Mouse (Mus musculus): ENCODE data around the gene Cdca7l. TPM values are rescaled to one million over a fixed set of nuclear protein-coding genes. Genes with fewer than 3 reads are reported as not detected.

Gene Cdca7l
- polyA plus RNA-seq, 1 experiment from 2014 or later: 6.7 TPM

DNA sequence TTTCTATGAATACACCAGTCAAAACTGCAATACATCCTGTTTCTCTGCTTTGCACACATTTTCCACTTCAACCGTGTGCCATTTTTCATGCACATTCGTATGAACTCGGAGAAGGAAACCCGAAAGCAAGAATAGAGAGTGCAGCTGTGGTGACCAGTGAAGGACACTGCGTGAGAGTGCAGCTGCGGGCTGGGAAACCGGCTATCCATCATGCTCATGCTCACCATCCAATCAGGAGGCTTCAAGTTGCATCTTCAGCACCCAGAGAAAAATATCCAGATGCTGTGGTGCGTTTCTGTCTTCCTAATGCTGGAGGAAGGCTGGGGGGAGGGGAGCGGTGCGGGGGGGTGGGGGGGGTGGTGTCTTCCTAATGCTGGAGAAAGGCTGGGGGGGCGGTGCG, 3.5 kb downstream of the Cdca7l start:
- DNase-seq (ENCODE audit: low spot score): no peak
- no peak overlapping the region for H3K4me2 ChIP-seq (replicated peaks; ENCODE audit: low read depth, low read length)
- no peak overlapping the region for H3K4me3 ChIP-seq (ENCODE audit: low read depth, low read length)
- no peaks in the 10 kb centered on the region for H3K4me1 ChIP-seq (ENCODE audit: insufficient read depth, low read depth, low read length)
- no peaks in the 10 kb centered on the region for H3K36me3 ChIP-seq (ENCODE audit: insufficient read depth, low read length)
- no peak for TF ChIP-seq CTCF (IDR thresholded peaks at IDR 0.05)
- TF ChIP-seq EP300 (IDR thresholded peaks at IDR 0.05): no peak
- H3K27me3 ChIP-seq (replicated peaks; ENCODE audit: insufficient read depth, low read length): no peaks in the 10 kb centered on the region
- H3K27ac ChIP-seq (ENCODE audit: low read length): no peak overlapping the region
- H3K9ac ChIP-seq (replicated peaks; ENCODE audit: low read depth): no peak overlapping the region
- H3K9me3 ChIP-seq (ENCODE audit: low read length): no peaks in the 10 kb centered on the region
- no peak for ATAC-seq
- WGBS: 25% methylated on average over 10 of the region's 12 CpGs

DNA sequence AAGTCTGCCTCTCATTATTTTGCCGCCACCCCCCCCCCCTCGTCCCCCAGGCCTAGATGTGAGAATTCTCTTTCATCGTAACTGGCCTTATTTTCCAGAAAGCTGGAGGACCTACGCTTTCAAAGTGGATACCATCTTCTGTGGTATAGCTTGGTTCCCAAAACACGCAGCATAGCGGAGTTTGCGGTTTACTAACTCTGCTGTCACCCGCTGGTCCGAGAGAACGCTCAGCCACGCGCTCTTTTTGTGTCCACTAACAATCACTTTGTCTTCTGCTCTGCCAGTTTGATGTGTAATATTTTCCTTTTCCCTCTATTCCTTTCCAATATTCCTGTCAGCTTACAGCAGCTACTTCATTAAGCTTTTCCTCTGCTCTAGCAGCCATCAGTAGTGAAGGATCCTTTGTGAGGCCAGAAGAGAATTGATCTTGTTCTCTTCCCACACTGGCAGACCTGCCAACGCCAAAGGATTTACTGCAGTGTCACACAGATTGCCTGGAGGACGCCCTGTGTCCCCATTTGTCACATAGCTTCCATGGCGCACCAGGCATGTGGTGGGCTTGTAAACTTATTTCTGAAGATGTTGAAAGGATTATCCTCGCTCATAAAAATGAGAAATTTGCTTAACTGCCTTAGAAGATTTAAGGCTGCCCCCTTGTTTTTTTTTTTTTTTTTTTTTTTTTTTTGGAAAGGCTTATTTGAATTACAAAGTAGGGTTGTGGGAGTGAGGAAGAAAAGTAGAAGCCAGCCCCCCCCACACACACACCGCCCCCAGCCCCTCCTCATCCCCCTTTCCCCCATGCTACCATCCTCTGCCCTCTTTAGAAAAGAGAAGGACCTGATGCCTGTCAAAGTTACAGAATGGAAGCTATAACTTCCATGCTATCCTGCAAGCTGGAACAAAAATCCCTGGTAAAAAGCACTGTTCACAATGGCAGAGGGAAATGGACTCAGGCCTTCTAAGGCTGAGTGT, 4.6 kb downstream of the Cdca7l start:
- ATAC-seq (no peak), DNase-seq (ENCODE audit: low spot score) (no peak)
- H3K4me1 ChIP-seq (ENCODE audit: insufficient read depth, low read depth, low read length): no peaks in the 10 kb centered on the region
- H3K27me3 ChIP-seq (replicated peaks; ENCODE audit: insufficient read depth, low read length): no peaks in the 10 kb centered on the region
- H3K36me3 ChIP-seq (ENCODE audit: insufficient read depth, low read length): no peaks in the 10 kb centered on the region
- no peak overlapping the region for H3K4me3 ChIP-seq (ENCODE audit: low read depth, low read length)
- no peak overlapping the region for H3K4me2 ChIP-seq (replicated peaks; ENCODE audit: low read depth, low read length)
- no peaks in the 10 kb centered on the region for H3K9me3 ChIP-seq (ENCODE audit: low read length)
- TF ChIP-seq CTCF (IDR thresholded peaks at IDR 0.05): no peak
- TF ChIP-seq EP300 (IDR thresholded peaks at IDR 0.05): no peak
- H3K9ac ChIP-seq (replicated peaks; ENCODE audit: low read depth): no peak overlapping the region
- 42% methylated on average over 17 of the region's 17 CpGs for WGBS
- H3K27ac ChIP-seq (ENCODE audit: low read length): no peak overlapping the region

- Histone ChIP-seq H3K4me1 (ENCODE audit: insufficient read depth, low read depth, low read length) (no peaks in the 10 kb centered on the region), H3K4me2 (replicated peaks; ENCODE audit: low read depth, low read length) (no peak overlapping the region), H3K4me3 (ENCODE audit: low read depth, low read length) (no peak overlapping the region), H3K27me3 (replicated peaks; ENCODE audit: insufficient read depth, low read length) (no peaks in the 10 kb centered on the region), H3K27ac (ENCODE audit: low read length) (no peak overlapping the region), H3K9me3 (ENCODE audit: low read length) (no peaks in the 10 kb centered on the region), H3K9ac (replicated peaks; ENCODE audit: low read depth) (no peak overlapping the region), H3K36me3 (ENCODE audit: insufficient read depth, low read length) (no peaks in the 10 kb centered on the region)
- DNase-seq (ENCODE audit: low spot score): no peak
- ATAC-seq: no peak; the same call in 1 of the 2 replicates
- 40% methylated on average over 10 of the region's 10 CpGs for WGBS
- TF ChIP-seq CTCF (IDR thresholded peaks at IDR 0.05) (no peak), EP300 (IDR thresholded peaks at IDR 0.05) (no peak)
These were observed 5.4 kb downstream of the Cdca7l start for GRCm38 (mm10) chr12:117809327-117810017.

GRCm38 (mm10) chr12:117810074-117810473, 6.0 kb downstream of the Cdca7l start:
- Histone ChIP-seq H3K4me1 (ENCODE audit: insufficient read depth, low read depth, low read length) (no peaks in the 10 kb centered on the region), H3K27ac (ENCODE audit: low read length) (no peak overlapping the region), H3K36me3 (ENCODE audit: insufficient read depth, low read length) (no peaks in the 10 kb centered on the region), H3K9me3 (ENCODE audit: low read length) (no peaks in the 10 kb centered on the region), H3K4me3 (ENCODE audit: low read depth, low read length) (no peak overlapping the region), H3K9ac (replicated peaks; ENCODE audit: low read depth) (no peak overlapping the region), H3K4me2 (replicated peaks; ENCODE audit: low read depth, low read length) (no peak overlapping the region), H3K27me3 (replicated peaks; ENCODE audit: insufficient read depth, low read length) (no peaks in the 10 kb centered on the region)
- peak; percentile 47 for ATAC-seq
- 20% methylated on average over 11 of the region's 11 CpGs for WGBS
- peak; percentile 36 for DNase-seq (ENCODE audit: low spot score)
- no peak for TF ChIP-seq CTCF (IDR thresholded peaks at IDR 0.05)
- TF ChIP-seq EP300 (IDR thresholded peaks at IDR 0.05): no peak

GRCm38 (mm10) chr12:117820138-117820858, 16.2 kb downstream of the Cdca7l start:
- DNase-seq (ENCODE audit: low spot score) (peak; percentile 86), ATAC-seq (peak; percentile 72)
- Histone ChIP-seq H3K4me3 (ENCODE audit: low read depth, low read length) (no peak overlapping the region), H3K36me3 (ENCODE audit: insufficient read depth, low read length) (no peaks in the 10 kb centered on the region), H3K4me1 (ENCODE audit: insufficient read depth, low read depth, low read length) (no peaks in the 10 kb centered on the region), H3K27me3 (replicated peaks; ENCODE audit: insufficient read depth, low read length) (no peaks in the 10 kb centered on the region), H3K9me3 (ENCODE audit: low read length) (no peaks in the 10 kb centered on the region), H3K27ac (ENCODE audit: low read length) (no peak overlapping the region), H3K9ac (replicated peaks; ENCODE audit: low read depth) (no peak overlapping the region), H3K4me2 (replicated peaks; ENCODE audit: low read depth, low read length) (no peak overlapping the region)
- WGBS: 46% methylated on average over 4 of the region's 4 CpGs
- TF ChIP-seq CTCF (IDR thresholded peaks at IDR 0.05) (peak; percentile 78), EP300 (IDR thresholded peaks at IDR 0.05) (no peak)

GRCm38 (mm10) chr12:117820859-117821221, 16.8 kb downstream of the Cdca7l start:
- no peak overlapping the region for H3K4me2 ChIP-seq (replicated peaks; ENCODE audit: low read depth, low read length)
- DNase-seq (ENCODE audit: low spot score): peak; percentile 55
- TF ChIP-seq EP300 (IDR thresholded peaks at IDR 0.05) (no peak), CTCF (IDR thresholded peaks at IDR 0.05) (peak; percentile 64)
- H3K27ac ChIP-seq (ENCODE audit: low read length): no peak overlapping the region
- no peaks in the 10 kb centered on the region for H3K27me3 ChIP-seq (replicated peaks; ENCODE audit: insufficient read depth, low read length)
- no peak overlapping the region for H3K9ac ChIP-seq (replicated peaks; ENCODE audit: low read depth)
- no peaks in the 10 kb centered on the region for H3K36me3 ChIP-seq (ENCODE audit: insufficient read depth, low read length)
- ATAC-seq: peak; percentile 60; the same call in 1 of the 2 replicates
- H3K9me3 ChIP-seq (ENCODE audit: low read length): no peaks in the 10 kb centered on the region
- H3K4me3 ChIP-seq (ENCODE audit: low read depth, low read length): no peak overlapping the region
- no peaks in the 10 kb centered on the region for H3K4me1 ChIP-seq (ENCODE audit: insufficient read depth, low read depth, low read length)
